ENCODE assay signal across 9 mouse cellular contexts in genomic region chr11:103067457-103068001, GRCm38 (mm10). TPM values are rescaled to one million over a fixed set of nuclear protein-coding genes. Genes with fewer than 3 reads are reported as not detected.
DNase-seq lines count a peak whose midpoint lies in the region; ATAC-seq lines count a peak whose summit lies in the region.
"Had no signal": no experiment of that assay in that cellular context is flagged by ENCODE, and none has a peak within 500 bp of the region (broad histone marks: within the 10 kb centered on the region; RNA-seq: fewer than 3 reads in every experiment).

No protein-coding gene starts in this region.

- no peaks in the 10 kb centered on the region for H3K27me3 ChIP-seq in hindbrain, embryonic 10.5 days (ENCODE audit: insufficient read depth, poor library complexity, severe bottlenecking)
- H3K27me3 ChIP-seq in liver, embryonic 12.5 days (replicated peaks), result no peaks in the 10 kb centered on the region

- H3K9me3 ChIP-seq in hindbrain, embryonic 10.5 days, result no peaks in the 10 kb centered on the region
- H3K9me3 ChIP-seq in liver, embryonic 12.5 days (replicated peaks), result no peaks in the 10 kb centered on the region

- no peak overlapping the region for H3K27ac ChIP-seq in hindbrain, embryonic 10.5 days
- H3K27ac ChIP-seq in liver, embryonic 12.5 days, result no peak overlapping the region

- H3K9ac ChIP-seq in liver, embryonic 12.5 days, result no peak overlapping the region

- WGBS in hindbrain, embryonic 10.5 days, result 78% methylated on average over 8 of the region's 8 CpGs
- 78% methylated on average over 8 of the region's 8 CpGs for WGBS in liver, embryonic 12.5 days (ENCODE audit: insufficient replicate concordance)

- intact Hi-C loops in heart, postnatal 10 days (cut with DNase I), result no loop called here

- H3K36me3 ChIP-seq in hindbrain, embryonic 10.5 days, result peaks cover 88% of the 10 kb centered on the region
- H3K36me3 ChIP-seq in liver, embryonic 12.5 days, result peaks cover 83% of the 10 kb centered on the region

- H3K4me3 ChIP-seq in hindbrain, embryonic 10.5 days, result no peak overlapping the region
- H3K4me3 ChIP-seq in liver, embryonic 12.5 days, result no peak overlapping the region

- peak; percentile 25 to 32 for DNase-seq in kidney, adult 8-10 months
- DNase-seq in kidney, postnatal 4 days, result no peak
- peak; percentile 43 for DNase-seq in brain, adult 2 months (ENCODE audit: low read depth, low spot score)
- DNase-seq in heart, postnatal 10 days, result peak; percentile 72 to 75
- DNase-seq in hindbrain, embryonic 10.5 days (ENCODE audit: low spot score), result no peak
- DNase-seq in spleen, adult 18-20 months, result no peak

- H3K4me2 ChIP-seq in liver, embryonic 12.5 days, result no peak overlapping the region

- no peaks in the 10 kb centered on the region for H3K4me1 ChIP-seq in hindbrain, embryonic 10.5 days (replicated peaks)
- no peaks in the 10 kb centered on the region for H3K4me1 ChIP-seq in liver, embryonic 12.5 days

- ATAC-seq in megakaryocyte-erythroid progenitor cell, adult 5-6 weeks (replicated peaks; ENCODE audit: low FRiP score, low TSS enrichment, poor library complexity, severe bottlenecking), result peak; percentile 34; the same call in 1 of the 2 replicates
- ATAC-seq in liver, embryonic 12.5 days, result no peak

RNA-seq across cellular contexts. Expression of gene Plcd3, which starts 33.9 kb away (rescaled TPM):
- total RNA-seq in heart, postnatal 10 days (2021), result 10 to 100 TPM; 26.7 to 27.7 TPM
- not detected in 2 replicates for total RNA-seq in megakaryocyte-erythroid progenitor cell, adult 5-6 weeks (2014; fragmentation: Nextera tagmentation)
- not detected in 2 replicates for total RNA-seq in megakaryocyte-erythroid progenitor cell, adult 5-6 weeks (2017)
- 1.6 and 1.9 TPM in 2 replicates for polyA plus RNA-seq in hindbrain, embryonic 10.5 days (2016; fragmentation: Nextera tagmentation; extraction: Ambion mirVana)
- 0.74 and 0.79 TPM in 2 replicates for polyA plus RNA-seq in liver, embryonic 12.5 days (2016; fragmentation: Nextera tagmentation; extraction: Ambion mirVana)
- total RNA-seq: monocyte, adult 5-6 weeks had no signal

RNA-seq across cellular contexts. Expression of gene Acbd4, which starts 34.0 kb away (rescaled TPM):
- total RNA-seq in heart, postnatal 10 days (2021), result 10 to 100 TPM; 35.5 to 37.4 TPM
- 6.8 and 15.5 TPM in 2 replicates for total RNA-seq in megakaryocyte-erythroid progenitor cell, adult 5-6 weeks (2014; fragmentation: Nextera tagmentation)
- total RNA-seq in megakaryocyte-erythroid progenitor cell, adult 5-6 weeks (2017), result 10.8 and 11.4 TPM in 2 replicates
- polyA plus RNA-seq in hindbrain, embryonic 10.5 days (2016; fragmentation: Nextera tagmentation; extraction: Ambion mirVana), result 7.7 and 8.3 TPM in 2 replicates
- polyA plus RNA-seq in liver, embryonic 12.5 days (2016; fragmentation: Nextera tagmentation; extraction: Ambion mirVana), result 40.6 and 46.1 TPM in 2 replicates

RNA-seq across cellular contexts. Expression of gene Dcakd, which starts 39.4 kb away (rescaled TPM):
- total RNA-seq in heart, postnatal 10 days (2021), result 10 to 100 TPM; 62.5 to 70.5 TPM
- 24.5 and 40.3 TPM in 2 replicates for total RNA-seq in megakaryocyte-erythroid progenitor cell, adult 5-6 weeks (2014; fragmentation: Nextera tagmentation)
- total RNA-seq in megakaryocyte-erythroid progenitor cell, adult 5-6 weeks (2017), result 4.0 and 9.3 TPM in 2 replicates
- polyA plus RNA-seq in hindbrain, embryonic 10.5 days (2016; fragmentation: Nextera tagmentation; extraction: Ambion mirVana), result 272 and 276 TPM in 2 replicates
- polyA plus RNA-seq in liver, embryonic 12.5 days (2016; fragmentation: Nextera tagmentation; extraction: Ambion mirVana), result 41.0 and 41.7 TPM in 2 replicates

RNA-seq across cellular contexts. Expression of gene Nmt1, which starts 39.5 kb away (rescaled TPM):
- total RNA-seq in heart, postnatal 10 days (2021), result 10 to 100 TPM; 61.4 to 63.2 TPM
- total RNA-seq in megakaryocyte-erythroid progenitor cell, adult 5-6 weeks (2014; fragmentation: Nextera tagmentation), result 33.2 and 36.9 TPM in 2 replicates
- 37.6 and 42.0 TPM in 2 replicates for total RNA-seq in megakaryocyte-erythroid progenitor cell, adult 5-6 weeks (2017)
- 47.1 and 55.6 TPM in 2 replicates for polyA plus RNA-seq in hindbrain, embryonic 10.5 days (2016; fragmentation: Nextera tagmentation; extraction: Ambion mirVana)
- polyA plus RNA-seq in liver, embryonic 12.5 days (2016; fragmentation: Nextera tagmentation; extraction: Ambion mirVana), result 47.9 and 54.8 TPM in 2 replicates

RNA-seq across cellular contexts. Expression of gene Hexim1, which starts 48.5 kb away (rescaled TPM):
- total RNA-seq in heart, postnatal 10 days (2021), result 10 to 100 TPM; 20.4 to 22.6 TPM
- 10.5 and 15.5 TPM in 2 replicates for total RNA-seq in megakaryocyte-erythroid progenitor cell, adult 5-6 weeks (2014; fragmentation: Nextera tagmentation)
- total RNA-seq in megakaryocyte-erythroid progenitor cell, adult 5-6 weeks (2017), result 22.8 and 32.0 TPM in 2 replicates
- polyA plus RNA-seq in hindbrain, embryonic 10.5 days (2016; fragmentation: Nextera tagmentation; extraction: Ambion mirVana), result 1.7 and 2.3 TPM in 2 replicates
- polyA plus RNA-seq in liver, embryonic 12.5 days (2016; fragmentation: Nextera tagmentation; extraction: Ambion mirVana), result 2.4 and 3.0 TPM in 2 replicates

Comparison
In these comparisons a context has a peak if more than half of its experiments do, and no peak if none do; other contexts are left out.
1. DNase-seq: peak in kidney, adult 8-10 months (2 of 2), brain, adult 2 months (single experiment) and heart, postnatal 10 days (2 of 2); none in kidney, postnatal 4 days (0 of 2), hindbrain, embryonic 10.5 days (single experiment) and spleen, adult 18-20 months (0 of 2).
2. RNA of gene Plcd3, which starts 33.9 kb away (total RNA-seq): 26.7 to 27.7 TPM in heart, postnatal 10 days; not detected in megakaryocyte-erythroid progenitor cell, adult 5-6 weeks; every median in the first group is over 10 times any median in the second.